Mouse (Mus musculus): ENCODE results near the gene Etfbkmt. TPM values are rescaled to one million over a fixed set of nuclear protein-coding genes. Genes with fewer than 3 reads are reported as not detected.
"Not testable (repeated sequence)": the region's sequence is repeated elsewhere in the genome, so short reads cannot be mapped to it uniquely, and the experiment has no call there.

The Etfbkmt gene
- polyA plus RNA-seq, 1 experiment from 2014 or later: 6.5 TPM

- Histone ChIP-seq H3K4me1 (no peaks in the 10 kb centered on the region), H3K9me3 (no peaks in the 10 kb centered on the region), H3K9ac (no peak overlapping the region), H3K4me3 (no peak overlapping the region), H3K27ac (no peak overlapping the region), H3K36me3 (no peaks in the 10 kb centered on the region), H3K27me3 (replicated peaks) (no peaks in the 10 kb centered on the region), H3K4me2 (replicated peaks) (no peak overlapping the region)
- ATAC-seq (ENCODE audit: low FRiP score, low read depth): no peak
- WGBS: 84% methylated on average over 3 of the region's 3 CpGs
Observed at GRCm38 (mm10) chr6:149107615-149108014, 32.0 kb upstream of the Etfbkmt start.

- Histone ChIP-seq H3K36me3 (no peaks in the 10 kb centered on the region), H3K4me3 (no peak overlapping the region), H3K27me3 (replicated peaks) (no peaks in the 10 kb centered on the region), H3K9ac (no peak overlapping the region), H3K27ac (no peak overlapping the region), H3K4me1 (no peaks in the 10 kb centered on the region), H3K9me3 (no peaks in the 10 kb centered on the region), H3K4me2 (replicated peaks) (no peak overlapping the region)
- no peak for ATAC-seq (ENCODE audit: low FRiP score, low read depth)
- 85% methylated on average over 2 of the region's 2 CpGs for WGBS
Observed at GRCm38 (mm10) chr6:149108909-149109308, 30.7 kb upstream of the Etfbkmt start.

GRCm38 (mm10) chr6:149116992-149117391, 22.7 kb upstream of the Etfbkmt start:
- H3K4me2 ChIP-seq (replicated peaks): no peak overlapping the region
- H3K36me3 ChIP-seq: no peaks in the 10 kb centered on the region
- no peaks in the 10 kb centered on the region for H3K4me1 ChIP-seq
- no peak overlapping the region for H3K27ac ChIP-seq
- ATAC-seq (ENCODE audit: low FRiP score, low read depth): no peak
- H3K9ac ChIP-seq: no peak overlapping the region
- no peaks in the 10 kb centered on the region for H3K9me3 ChIP-seq
- H3K4me3 ChIP-seq: no peak overlapping the region
- H3K27me3 ChIP-seq (replicated peaks): no peaks in the 10 kb centered on the region

- Histone ChIP-seq H3K4me1 (no peaks in the 10 kb centered on the region), H3K27me3 (replicated peaks) (no peaks in the 10 kb centered on the region), H3K27ac (no peak overlapping the region), H3K36me3 (no peaks in the 10 kb centered on the region), H3K9ac (no peak overlapping the region), H3K4me2 (replicated peaks) (no peak overlapping the region), H3K9me3 (no peaks in the 10 kb centered on the region), H3K4me3 (no peak overlapping the region)
- 71% methylated on average over 2 of the region's 2 CpGs for WGBS
- ATAC-seq (ENCODE audit: low FRiP score, low read depth): no peak
Observed at GRCm38 (mm10) chr6:149118935-149119334, 20.7 kb upstream of the Etfbkmt start.

- ATAC-seq (ENCODE audit: low FRiP score, low read depth): peak; percentile 56
- no peaks in the 10 kb centered on the region for H3K9me3 ChIP-seq
Observed at GRCm38 (mm10) chr6:149119853-149120252, 19.8 kb upstream of the Etfbkmt start.

GRCm38 (mm10) chr6:149123042-149123441, 16.6 kb upstream of the Etfbkmt start:
- Histone ChIP-seq H3K27me3 (replicated peaks) (no peaks in the 10 kb centered on the region), H3K27ac (no peak overlapping the region), H3K9ac (no peak overlapping the region), H3K4me2 (replicated peaks) (no peak overlapping the region), H3K9me3 (no peaks in the 10 kb centered on the region), H3K4me1 (no peaks in the 10 kb centered on the region), H3K4me3 (no peak overlapping the region), H3K36me3 (no peaks in the 10 kb centered on the region)
- ATAC-seq (ENCODE audit: low FRiP score, low read depth): no peak
- WGBS: 85% methylated on average over 3 of the region's 3 CpGs

More at GRCm38 (mm10) chr6:149119853-149120252, 19.8 kb upstream of the Etfbkmt start:
- H3K4me1 ChIP-seq: no peaks in the 10 kb centered on the region
- no peak overlapping the region for H3K4me2 ChIP-seq (replicated peaks)
- no peak overlapping the region for H3K9ac ChIP-seq
- H3K27ac ChIP-seq: no peak overlapping the region
- no peaks in the 10 kb centered on the region for H3K36me3 ChIP-seq
- H3K27me3 ChIP-seq (replicated peaks): no peaks in the 10 kb centered on the region
- H3K4me3 ChIP-seq: no peak overlapping the region
- 40% methylated on average over 2 of the region's 2 CpGs for whole genome bisulfite sequencing

- no peak overlapping the region for H3K4me3 ChIP-seq
- H3K36me3 ChIP-seq: no peaks in the 10 kb centered on the region
- no peak overlapping the region for H3K9ac ChIP-seq
- H3K27ac ChIP-seq: no peak overlapping the region
- H3K9me3 ChIP-seq: no peaks in the 10 kb centered on the region
- H3K27me3 ChIP-seq (replicated peaks): no peaks in the 10 kb centered on the region
- no peak overlapping the region for H3K4me2 ChIP-seq (replicated peaks)
- WGBS: 68% methylated on average over 4 of the region's 4 CpGs
- ATAC-seq (ENCODE audit: low FRiP score, low read depth): no peak
- H3K4me1 ChIP-seq: peaks cover 3% of the 10 kb centered on the region; the same call in 1 of the 2 replicates
Observed at GRCm38 (mm10) chr6:149126675-149127074, 13.0 kb upstream of the Etfbkmt start.

GRCm38 (mm10) chr6:149129870-149130269, 9.8 kb upstream of the Etfbkmt start, which contains the start of gene Gm10203:
Gm10203 (plus strand) TSS chr6:149130170.
- H3K36me3 ChIP-seq; H3K27ac ChIP-seq; H3K4me1 ChIP-seq; H3K9me3 ChIP-seq; H3K4me2 ChIP-seq (replicated peaks); H3K9ac ChIP-seq; ATAC-seq (ENCODE audit: low FRiP score, low read depth); H3K27me3 ChIP-seq (replicated peaks); H3K4me3 ChIP-seq: not testable (repeated sequence)
- 80% methylated on average over 8 of the region's 8 CpGs for WGBS

- 5% methylated on average over 3 of the region's 3 CpGs for WGBS
- Histone ChIP-seq H3K4me2 (replicated peaks) (no peak overlapping the region), H3K4me3 (no peak overlapping the region), H3K9me3 (no peaks in the 10 kb centered on the region), H3K27ac (no peak overlapping the region), H3K9ac (no peak overlapping the region), H3K36me3 (no peaks in the 10 kb centered on the region), H3K27me3 (replicated peaks) (no peaks in the 10 kb centered on the region), H3K4me1 (peaks cover 11% of the 10 kb centered on the region)
- no peak for ATAC-seq (ENCODE audit: low FRiP score, low read depth)
Observed at GRCm38 (mm10) chr6:149131111-149131510, 8.5 kb upstream of the Etfbkmt start.

- 20% methylated on average over 5 of the region's 5 CpGs for WGBS
- no peaks in the 10 kb centered on the region for H3K27me3 ChIP-seq (replicated peaks)
- H3K4me3 ChIP-seq: no peak overlapping the region
- H3K4me2 ChIP-seq (replicated peaks): no peak overlapping the region
- H3K36me3 ChIP-seq: no peaks in the 10 kb centered on the region
- no peak overlapping the region for H3K27ac ChIP-seq
- no peak overlapping the region for H3K9ac ChIP-seq
- peaks cover 11% of the 10 kb centered on the region for H3K4me1 ChIP-seq
- peak; percentile 69; the same call in 1 of the 2 replicates for ATAC-seq (ENCODE audit: low FRiP score, low read depth)
- H3K9me3 ChIP-seq: no peaks in the 10 kb centered on the region
Observed at GRCm38 (mm10) chr6:149132311-149133077, 7.2 kb upstream of the Etfbkmt start.

GRCm38 (mm10) chr6:149134391-149135150, 5.1 kb upstream of the Etfbkmt start:
- Histone ChIP-seq H3K27me3 (replicated peaks) (no peaks in the 10 kb centered on the region), H3K4me3 (no peak overlapping the region), H3K4me1 (peaks cover 11% of the 10 kb centered on the region), H3K9ac (no peak overlapping the region), H3K27ac (no peak overlapping the region), H3K4me2 (replicated peaks) (no peak overlapping the region), H3K36me3 (no peaks in the 10 kb centered on the region), H3K9me3 (no peaks in the 10 kb centered on the region)
- no peak for ATAC-seq (ENCODE audit: low FRiP score, low read depth)
- WGBS: 2% methylated on average over 5 of the region's 5 CpGs

- 65% methylated on average over 6 of the region's 6 CpGs for WGBS
- Histone ChIP-seq H3K9me3 (no peaks in the 10 kb centered on the region), H3K4me3 (no peak overlapping the region), H3K4me1 (peaks cover 11% of the 10 kb centered on the region), H3K36me3 (no peaks in the 10 kb centered on the region), H3K27ac (no peak overlapping the region), H3K27me3 (replicated peaks) (no peaks in the 10 kb centered on the region), H3K4me2 (replicated peaks) (no peak overlapping the region), H3K9ac (no peak overlapping the region)
- no peak for ATAC-seq (ENCODE audit: low FRiP score, low read depth)
Observed at GRCm38 (mm10) chr6:149135631-149136030, 4.0 kb upstream of the Etfbkmt start.

All from neural tube, embryonic 12.5 days (tissue).